Mouse (Mus musculus) olfactory bulb, adult 2 months (tissue): ENCODE measurements around the gene Antxr2.

Experiments
- CTCF ChIP-seq: fragments of 200-500 bp; IDR thresholded peaks from 2 replicates; pipeline ENCODE4 v1.5.1; 2012; ENCODE audit warnings: low read depth, mild to moderate bottlenecking, low read length, moderate library complexity; ENCODE audit not compliant: insufficient read depth
- POLR2A ChIP-seq: fragments of 200-500 bp; IDR thresholded peaks from 2 replicates; pipeline ENCODE4 v1.6.1; 2012; ENCODE audit warnings: mild to moderate bottlenecking, low read depth, low read length, moderate library complexity; ENCODE audit not compliant: insufficient read depth

GRCm38 (mm10) chr5:97996500-97997176 lies 34.2 kb downstream of the Antxr2 start:
- TF ChIP-seq CTCF (no peak), POLR2A (no peak)
